Mouse (Mus musculus) liver, embryonic 18 days (tissue): ENCODE data around the gene Lce1c. TPM values are rescaled to one million over a fixed set of nuclear protein-coding genes. Genes with fewer than 3 reads are reported as not detected.

ENCODE experiments used
- polyA plus RNA-seq: library from polyadenylated mRNA; depleted of rRNA; stranded (reverse); fragments of >200 nt; gene quantifications from 2 replicates; pipeline ENCODE4 v1.2.3, GENCODE M21; 2012; rRNA removed

Lce1c gene
- polyA plus RNA-seq, result not detected in 2 replicates

DNA sequence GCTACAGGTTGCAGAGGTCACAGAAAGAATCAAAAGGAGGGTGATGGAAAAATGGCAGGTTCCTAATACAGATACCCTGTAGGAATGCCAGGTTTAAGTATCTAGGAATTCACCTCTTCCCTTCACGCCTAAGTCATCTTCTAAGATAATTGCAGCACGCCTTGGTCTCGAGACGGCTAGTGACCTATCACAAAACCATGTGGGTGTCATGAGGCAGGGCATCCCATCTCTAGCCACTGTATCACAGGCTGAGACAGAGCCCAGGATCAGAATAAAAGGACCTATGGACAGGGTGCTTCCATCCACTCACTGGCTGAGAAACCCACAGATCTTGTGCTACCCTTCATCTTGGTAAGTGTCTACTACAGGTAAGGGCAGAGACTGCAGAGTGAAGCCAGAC lies at the start of gene Lce1c:
Gene Lce1c, plus strand, starts transcription at position 301 of the 400 bp plus-strand sequence.

DNA sequence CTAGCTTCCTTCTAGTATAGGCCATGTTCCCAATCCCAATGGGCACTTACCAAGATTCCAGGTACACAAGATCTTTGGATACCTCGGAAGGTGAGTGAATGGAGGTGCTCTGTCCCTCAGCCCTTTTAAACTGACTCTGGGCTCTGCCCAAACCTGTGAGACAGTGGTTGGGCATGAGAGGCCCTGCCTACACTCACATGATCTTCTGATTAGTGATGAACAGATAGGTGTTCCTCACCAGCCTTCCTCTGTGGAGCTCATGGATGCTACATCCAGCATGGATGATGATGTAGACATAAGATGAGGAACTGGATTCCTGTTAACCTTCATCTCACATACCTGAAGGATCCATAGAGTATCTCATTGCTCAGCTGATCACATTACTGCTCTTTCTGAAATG lies 30.8 kb upstream of the Lce1c start, which contains the start of gene Lce1a1:
Gene Lce1a1, minus strand, starts transcription at position 101 of the 400 bp plus-strand sequence.

DNA sequence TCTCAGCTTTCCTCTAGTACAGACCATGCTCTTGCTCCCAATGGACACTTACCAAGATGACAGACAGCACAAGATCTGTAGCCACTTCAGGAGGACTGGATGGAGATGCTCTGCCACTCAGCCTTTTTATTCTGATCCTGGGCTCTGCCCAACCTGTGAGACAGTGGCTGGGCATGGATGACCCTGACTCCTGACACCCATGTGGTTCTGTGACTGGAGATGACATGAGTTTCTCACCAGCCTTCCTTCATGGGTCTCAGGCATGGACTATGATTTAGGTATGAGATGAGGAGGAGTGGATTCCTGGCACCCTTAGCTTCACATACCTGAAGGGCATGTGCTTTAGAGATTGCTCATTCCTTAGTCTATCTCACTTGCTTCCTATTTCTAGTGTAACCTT lies 22.2 kb upstream of the Lce1c start, which contains the start of gene Lce1b:
Gene Lce1b, minus strand, starts transcription at position 101 of the 400 bp plus-strand sequence.

DNA sequence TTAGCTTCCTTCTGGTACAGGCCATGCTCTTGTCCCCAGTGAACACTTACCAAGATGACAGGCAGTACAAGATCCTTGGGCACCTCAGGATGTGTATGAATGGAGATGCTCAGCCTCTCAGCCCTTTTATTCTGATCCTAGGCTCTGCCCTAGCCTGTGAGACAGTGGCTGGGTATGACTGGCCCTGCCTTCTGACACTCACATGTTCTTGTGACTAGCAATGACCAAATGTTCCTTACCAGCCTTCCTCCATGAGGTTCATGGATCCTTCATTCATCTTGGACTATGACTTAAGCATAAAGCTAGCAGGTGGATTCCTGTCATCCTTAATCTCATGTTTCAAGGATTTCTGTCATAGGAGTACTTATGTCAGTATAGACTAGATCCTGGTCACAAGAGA lies 8.8 kb upstream of the Lce1c start, which contains the start of gene Lce1a2:
Gene Lce1a2, minus strand, starts transcription at position 101 of the 400 bp plus-strand sequence.

DNA sequence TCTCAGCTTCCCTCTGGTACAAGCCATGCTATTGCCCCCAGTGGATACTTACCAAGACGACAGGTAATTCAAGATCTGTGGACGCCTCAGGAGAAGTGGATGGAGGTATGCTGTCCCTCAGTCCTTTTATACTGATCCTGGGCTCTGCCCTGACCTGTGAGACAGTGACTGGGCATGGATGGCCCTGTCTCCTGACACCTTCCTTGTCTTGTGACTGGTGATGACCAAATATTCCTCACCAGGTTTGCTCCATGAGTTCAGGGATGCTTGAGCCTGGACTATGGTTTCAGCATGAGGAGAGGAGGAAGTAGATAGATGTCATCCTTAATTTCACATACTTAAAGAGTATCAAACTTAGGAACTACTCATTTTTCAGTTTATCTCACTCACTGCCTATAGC lies 8.1 kb downstream of the Lce1c start, which contains the start of gene Lce1d:
Gene Lce1d, minus strand, starts transcription at position 101 of the 400 bp plus-strand sequence.

DNA sequence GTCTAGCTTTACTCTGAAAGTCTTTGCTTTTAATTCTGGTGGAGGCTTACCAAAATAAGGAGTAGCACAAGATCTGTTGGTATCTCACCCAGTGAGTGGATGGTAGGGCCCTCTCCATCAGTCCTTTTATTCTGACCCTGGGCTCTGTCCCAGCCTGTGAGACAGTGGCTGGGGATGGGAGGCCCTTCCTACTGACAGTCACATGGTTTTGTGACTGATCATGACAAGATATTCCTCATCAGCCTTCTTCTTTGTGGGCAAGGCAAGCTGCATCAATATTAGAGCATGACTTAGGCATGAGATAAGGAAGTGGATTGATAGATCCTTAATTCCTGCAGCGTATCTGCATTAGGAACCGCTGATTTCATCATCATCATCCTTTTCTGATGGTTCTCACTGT lies 29.9 kb downstream of the Lce1c start, which contains the start of gene Lce1e:
Gene Lce1e, minus strand, starts transcription at position 101 of the 400 bp plus-strand sequence.

DNA sequence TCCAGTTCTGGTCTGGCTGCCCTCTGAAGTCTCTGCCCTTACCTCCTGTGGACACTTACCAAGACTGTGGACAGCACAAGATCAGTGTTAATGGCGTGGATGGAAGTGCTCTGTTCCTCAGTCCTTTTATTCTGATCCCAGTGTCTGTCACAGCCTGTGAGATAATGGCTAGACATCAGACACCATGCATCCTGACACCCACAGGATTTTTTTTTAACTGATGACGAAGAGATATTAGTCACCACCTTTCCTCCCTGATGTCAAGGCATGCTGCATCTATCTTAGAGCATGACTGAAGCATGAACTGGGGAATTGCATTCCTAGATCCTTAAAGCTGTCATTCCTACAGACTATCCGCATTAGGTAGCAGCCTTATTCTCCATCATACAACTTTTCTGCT lies 41.2 kb downstream of the Lce1c start, which contains the start of gene Lce1f:
Gene Lce1f, minus strand, starts transcription at position 101 of the 400 bp plus-strand sequence.

Other genes with a start within 250 kb of the Lce1c start
- gene Gm9774, start 249.8 kb upstream of the Lce1c start, polyA plus RNA-seq, result 1.9 and 3.1 TPM in 2 replicates
- gene Sprr2k, start 246.7 kb upstream of the Lce1c start, polyA plus RNA-seq, result not detected in 2 replicates
- gene Sprr1b, start 240.5 kb upstream of the Lce1c start, polyA plus RNA-seq, result not detected in 2 replicates
- gene Sprr3, start 220.5 kb upstream of the Lce1c start, polyA plus RNA-seq, result not detected in 2 replicates
- 0.13 and 0.34 TPM in 2 replicates for gene Sprr1a, start 193.4 kb upstream of the Lce1c start, polyA plus RNA-seq
- gene Sprr4, start 178.8 kb upstream of the Lce1c start, polyA plus RNA-seq, result not detected in 2 replicates
- not detected in 2 replicates for gene 2310046K23Rik, start 144.7 kb upstream of the Lce1c start, polyA plus RNA-seq
- 0.06 TPM in 2 replicates for gene Ivl, start 105.5 kb upstream of the Lce1c start, polyA plus RNA-seq
- gene Smcp, start 90.2 kb upstream of the Lce1c start, polyA plus RNA-seq, result 1.7 and 3.4 TPM in 2 replicates
- gene 2210017I01Rik, start 71.8 kb upstream of the Lce1c start, polyA plus RNA-seq, result not detected in 2 replicates
- 0.17 and 0.32 TPM in 2 replicates for gene Lce6a, start 57.6 kb upstream of the Lce1c start, polyA plus RNA-seq
- gene Lce1a1, start 30.9 kb upstream of the Lce1c start, polyA plus RNA-seq, result not detected in 2 replicates
- not detected in 2 replicates for gene Lce1b, start 22.3 kb upstream of the Lce1c start, polyA plus RNA-seq
- not detected in 2 replicates for gene Lce1a2, start 8.9 kb upstream of the Lce1c start, polyA plus RNA-seq
- gene Lce1d, start 8.0 kb downstream of the Lce1c start, polyA plus RNA-seq, result not detected in 2 replicates
- not detected in 2 replicates for gene Lce1e, start 29.8 kb downstream of the Lce1c start, polyA plus RNA-seq
- not detected in 2 replicates for gene Lce1f, start 41.1 kb downstream of the Lce1c start, polyA plus RNA-seq
- not detected in 2 replicates for gene Gm38119, start 59.8 kb downstream of the Lce1c start, polyA plus RNA-seq
- gene Lce1g, start 73.1 kb downstream of the Lce1c start, polyA plus RNA-seq, result not detected in 2 replicates
- gene Lce1h, start 85.8 kb downstream of the Lce1c start, polyA plus RNA-seq, result not detected in 2 replicates
- not detected in 2 replicates for gene Lce1i, start 99.7 kb downstream of the Lce1c start, polyA plus RNA-seq
- gene Lce1j, start 111.3 kb downstream of the Lce1c start, polyA plus RNA-seq, result not detected in 2 replicates
- gene Lce1k, start 128.6 kb downstream of the Lce1c start, polyA plus RNA-seq, result not detected in 2 replicates
- not detected in 2 replicates for gene Kprp, start 148.0 kb downstream of the Lce1c start, polyA plus RNA-seq
- not detected in 2 replicates for gene Lce1l, start 172.0 kb downstream of the Lce1c start, polyA plus RNA-seq
- gene 2310050C09Rik, start 191.0 kb downstream of the Lce1c start, polyA plus RNA-seq, result not detected in 2 replicates
- not detected in 2 replicates for gene Lce3a, start 247.0 kb downstream of the Lce1c start, polyA plus RNA-seq